Mouse (Mus musculus): ENCODE measurements at regions not wholly inside any gene's neighbourhood (a gene's known extent, or its start where the extent isn't known, plus 50 kb on each side); places are given as distances from the start of the nearest gene placed in this dataset.

DNA sequence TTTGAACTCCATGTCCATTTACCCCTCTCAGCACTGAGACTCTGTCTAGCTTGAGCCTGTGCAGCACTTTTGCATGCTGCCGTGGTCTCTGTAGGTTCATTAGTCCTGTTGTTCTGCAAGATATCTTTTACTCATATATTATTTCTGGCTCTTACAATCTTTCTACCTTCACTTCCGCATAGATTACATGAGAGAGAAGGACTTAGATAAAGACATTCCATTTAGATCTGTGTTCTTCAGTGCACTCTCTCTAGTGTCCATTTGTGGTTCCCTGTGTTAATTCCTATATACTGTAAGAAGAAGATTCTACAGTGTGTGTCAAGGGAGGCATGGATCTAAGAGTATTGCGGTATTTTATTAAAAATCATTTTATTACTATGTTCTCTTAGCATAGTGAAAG, 295.6 kb upstream of the Nrxn1 start:
- DNase-seq (ENCODE audit: low spot score), result no peak
- ATAC-seq (replicated peaks; ENCODE audit: low FRiP score), result no peak
- Histone ChIP-seq H3K4me2 (no peak overlapping the region), H3K4me3 (ENCODE audit: low read depth, low read length) (no peak overlapping the region), H3K36me3 (ENCODE audit: control insufficient read depth, insufficient read depth, low read length) (no peaks in the 10 kb centered on the region), H3K27ac (ENCODE audit: low read depth, low read length) (no peak overlapping the region), H3K9me3 (ENCODE audit: control insufficient read depth, low read length) (no peaks in the 10 kb centered on the region), H3K9ac (ENCODE audit: low read depth, low read length) (no peak overlapping the region), H3K4me1 (replicated peaks; ENCODE audit: control insufficient read depth, insufficient read depth, low read length) (no peaks in the 10 kb centered on the region), H3K27me3 (replicated peaks; ENCODE audit: control insufficient read depth, insufficient read depth, low read length) (no peaks in the 10 kb centered on the region)
- WGBS, result 85% methylated on average over 3 of the region's 3 CpGs

DNA sequence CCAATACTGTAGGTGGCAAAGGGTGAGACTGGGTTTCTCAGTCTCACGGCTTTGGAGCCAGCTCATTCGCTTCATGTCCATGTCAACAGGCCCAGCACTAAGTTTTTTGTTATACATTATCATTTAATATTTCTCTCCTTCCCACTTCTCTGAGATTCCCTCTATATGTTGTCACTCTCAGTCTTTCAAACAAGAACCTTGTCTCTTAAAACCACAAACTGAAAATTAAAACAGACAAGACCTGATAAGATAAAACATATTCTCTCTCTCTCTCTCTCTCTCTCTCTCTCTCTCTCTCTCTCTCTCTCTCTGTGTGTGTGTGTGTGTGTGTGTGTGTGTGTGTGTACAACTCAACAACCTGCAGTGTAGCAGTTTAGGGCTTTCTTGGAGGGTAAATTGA, 295.2 kb upstream of the Nrxn1 start:
- H3K9ac ChIP-seq (ENCODE audit: low read depth, low read length), result no peak overlapping the region
- no peak overlapping the region for H3K27ac ChIP-seq (ENCODE audit: low read depth, low read length)
- H3K27me3 ChIP-seq (replicated peaks; ENCODE audit: control insufficient read depth, insufficient read depth, low read length), result no peaks in the 10 kb centered on the region
- no peak for ATAC-seq (replicated peaks; ENCODE audit: low FRiP score)
- no peak for DNase-seq (ENCODE audit: low spot score)
- no peaks in the 10 kb centered on the region for H3K36me3 ChIP-seq (ENCODE audit: control insufficient read depth, insufficient read depth, low read length)
- H3K4me2 ChIP-seq, result no peak overlapping the region
- H3K9me3 ChIP-seq (ENCODE audit: control insufficient read depth, low read length), result no peaks in the 10 kb centered on the region
- 93% methylated on average over 2 of the region's 2 CpGs for WGBS
- H3K4me1 ChIP-seq (replicated peaks; ENCODE audit: control insufficient read depth, insufficient read depth, low read length), result no peaks in the 10 kb centered on the region
- H3K4me3 ChIP-seq (ENCODE audit: low read depth, low read length), result no peak overlapping the region

DNA sequence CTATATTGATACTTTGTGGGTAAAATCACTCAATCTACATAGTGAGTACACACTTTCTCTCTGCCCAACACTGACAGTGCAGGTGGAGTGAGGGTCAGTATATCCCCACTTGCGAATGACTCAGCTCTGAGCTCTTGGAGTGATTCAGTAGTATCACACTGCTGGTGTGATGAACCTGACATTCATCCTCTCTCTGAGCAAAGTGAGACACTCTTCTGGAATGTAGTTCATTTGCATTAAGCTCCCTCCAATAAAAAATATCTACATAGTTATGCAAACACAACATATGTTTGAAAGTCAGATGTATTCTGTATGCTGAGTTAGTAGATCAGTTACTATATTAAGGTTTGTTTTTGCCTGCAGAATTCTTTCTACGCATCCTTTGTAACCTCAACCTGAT, 293.1 kb upstream of the Nrxn1 start:
- no peak overlapping the region for H3K4me3 ChIP-seq (ENCODE audit: low read depth, low read length)
- DNase-seq (ENCODE audit: low spot score), result no peak
- H3K27me3 ChIP-seq (replicated peaks; ENCODE audit: control insufficient read depth, insufficient read depth, low read length), result no peaks in the 10 kb centered on the region
- no peak overlapping the region for H3K9ac ChIP-seq (ENCODE audit: low read depth, low read length)
- no peak overlapping the region for H3K4me2 ChIP-seq
- H3K36me3 ChIP-seq (ENCODE audit: control insufficient read depth, insufficient read depth, low read length), result no peaks in the 10 kb centered on the region
- WGBS, result 80% methylated on average over 2 of the region's 2 CpGs
- no peaks in the 10 kb centered on the region for H3K9me3 ChIP-seq (ENCODE audit: control insufficient read depth, low read length)
- no peak overlapping the region for H3K27ac ChIP-seq (ENCODE audit: low read depth, low read length)
- ATAC-seq (replicated peaks; ENCODE audit: low FRiP score), result no peak
- H3K4me1 ChIP-seq (replicated peaks; ENCODE audit: control insufficient read depth, insufficient read depth, low read length), result no peaks in the 10 kb centered on the region

DNA sequence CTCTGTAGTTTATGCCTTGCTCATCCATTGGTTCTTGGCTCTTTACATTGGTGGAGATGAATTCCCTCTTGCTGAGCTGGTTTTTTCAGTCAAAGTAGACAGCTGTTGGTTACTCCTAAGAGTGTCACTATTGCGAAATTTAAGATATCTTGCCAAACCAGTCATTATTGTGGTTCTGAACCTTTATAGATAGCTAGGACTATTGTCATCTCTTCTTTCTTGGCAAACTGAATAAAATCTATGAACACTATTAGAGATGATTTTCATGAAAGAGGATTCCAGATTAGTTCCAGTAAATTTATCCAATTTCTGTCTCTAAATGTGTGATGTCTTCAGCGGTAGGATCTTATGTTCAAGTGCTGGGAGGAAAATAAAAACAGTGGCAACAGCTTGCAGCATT, 275.3 kb upstream of the Nrxn1 start:
- H3K9me3 ChIP-seq (ENCODE audit: control insufficient read depth, low read length), result no peaks in the 10 kb centered on the region
- H3K4me1 ChIP-seq (replicated peaks; ENCODE audit: control insufficient read depth, insufficient read depth, low read length), result no peaks in the 10 kb centered on the region
- no peak overlapping the region for H3K4me3 ChIP-seq (ENCODE audit: low read depth, low read length)
- 76% methylated on average over 2 of the region's 2 CpGs for WGBS
- H3K9ac ChIP-seq (ENCODE audit: low read depth, low read length), result no peak overlapping the region
- no peaks in the 10 kb centered on the region for H3K36me3 ChIP-seq (ENCODE audit: control insufficient read depth, insufficient read depth, low read length)
- H3K27me3 ChIP-seq (replicated peaks; ENCODE audit: control insufficient read depth, insufficient read depth, low read length), result no peaks in the 10 kb centered on the region
- no peak overlapping the region for H3K27ac ChIP-seq (ENCODE audit: low read depth, low read length)
- DNase-seq (ENCODE audit: low spot score) (no peak), ATAC-seq (replicated peaks; ENCODE audit: low FRiP score) (no peak)
- no peak overlapping the region for H3K4me2 ChIP-seq

DNA sequence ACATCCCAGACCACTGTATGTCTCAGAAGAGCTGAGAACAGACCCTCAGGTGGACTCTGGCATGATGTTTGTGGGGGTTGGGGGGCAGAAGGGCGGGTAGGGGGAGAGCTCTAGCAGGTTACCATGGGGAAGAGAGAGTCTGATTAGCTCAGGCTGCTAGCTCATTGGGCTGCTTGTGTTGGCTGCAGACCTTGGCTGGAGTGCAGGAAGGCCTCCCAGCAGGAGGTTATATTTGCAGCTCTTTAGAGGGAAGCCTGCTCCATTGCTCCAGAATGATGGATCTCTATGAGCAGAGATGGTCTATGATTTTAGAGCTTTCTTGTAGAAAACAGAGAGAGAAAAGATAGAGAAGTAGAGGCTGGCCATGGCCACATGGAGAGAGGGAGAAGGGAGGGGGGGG, 268.4 kb upstream of the Nrxn1 start:
- 73% methylated on average over 1 of the region's 1 CpGs for WGBS
- Histone ChIP-seq H3K4me2 (no peak overlapping the region), H3K36me3 (ENCODE audit: control insufficient read depth, insufficient read depth, low read length) (no peaks in the 10 kb centered on the region), H3K9me3 (ENCODE audit: control insufficient read depth, low read length) (no peaks in the 10 kb centered on the region), H3K4me3 (ENCODE audit: low read depth, low read length) (no peak overlapping the region), H3K4me1 (replicated peaks; ENCODE audit: control insufficient read depth, insufficient read depth, low read length) (no peaks in the 10 kb centered on the region), H3K27me3 (replicated peaks; ENCODE audit: control insufficient read depth, insufficient read depth, low read length) (no peaks in the 10 kb centered on the region), H3K9ac (ENCODE audit: low read depth, low read length) (no peak overlapping the region), H3K27ac (ENCODE audit: low read depth, low read length) (no peak overlapping the region)
- ATAC-seq (replicated peaks; ENCODE audit: low FRiP score) (no peak), DNase-seq (ENCODE audit: low spot score) (no peak)

DNA sequence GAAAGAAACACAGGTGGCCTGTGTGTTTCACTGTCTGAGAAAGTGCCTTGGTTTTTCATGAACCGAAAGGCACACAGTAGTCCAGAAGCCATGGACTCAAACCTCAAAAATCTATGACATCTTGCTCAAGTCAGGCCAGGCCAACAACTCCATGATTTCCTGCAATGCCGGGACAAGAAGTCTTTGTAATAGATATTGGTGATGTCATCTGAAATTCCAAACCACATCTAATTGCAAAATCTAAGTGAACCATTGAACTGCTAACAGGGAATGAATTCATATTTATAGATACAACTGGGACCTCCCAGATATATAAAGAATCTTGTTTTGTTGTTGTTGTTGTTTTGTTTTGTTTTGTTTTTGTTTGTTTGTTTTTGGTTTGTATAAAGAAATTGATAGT, 259.2 kb upstream of the Nrxn1 start:
- Histone ChIP-seq H3K9ac (ENCODE audit: low read depth, low read length) (no peak overlapping the region), H3K27ac (ENCODE audit: low read depth, low read length) (no peak overlapping the region), H3K4me1 (replicated peaks; ENCODE audit: control insufficient read depth, insufficient read depth, low read length) (no peaks in the 10 kb centered on the region), H3K4me3 (ENCODE audit: low read depth, low read length) (no peak overlapping the region), H3K4me2 (no peak overlapping the region), H3K9me3 (ENCODE audit: control insufficient read depth, low read length) (no peaks in the 10 kb centered on the region), H3K36me3 (ENCODE audit: control insufficient read depth, insufficient read depth, low read length) (no peaks in the 10 kb centered on the region), H3K27me3 (replicated peaks; ENCODE audit: control insufficient read depth, insufficient read depth, low read length) (no peaks in the 10 kb centered on the region)
- ATAC-seq (replicated peaks; ENCODE audit: low FRiP score), result no peak
- 82% methylated on average over 2 of the region's 2 CpGs for WGBS
- no peak for DNase-seq (ENCODE audit: low spot score)

DNA sequence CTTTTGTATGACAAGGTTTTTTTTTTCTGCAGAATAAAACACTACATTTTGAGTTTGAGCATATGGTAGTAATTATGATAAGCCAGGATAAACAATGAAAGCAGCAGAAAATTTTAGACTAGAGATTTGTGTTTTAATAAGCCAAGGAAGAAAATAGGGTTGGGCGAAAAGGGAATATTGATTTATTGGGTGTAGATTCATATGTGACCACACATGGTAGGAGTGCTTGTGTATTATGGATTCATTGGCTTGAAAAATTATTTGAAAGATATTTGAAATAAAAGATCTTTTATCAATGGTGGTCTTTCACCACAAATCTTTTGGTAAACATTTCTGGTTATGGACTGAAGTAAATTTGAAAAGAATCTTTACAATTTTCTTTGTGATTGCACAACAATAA, 244.0 kb upstream of the Nrxn1 start:
- no peak overlapping the region for H3K4me2 ChIP-seq
- no peak for ATAC-seq (replicated peaks; ENCODE audit: low FRiP score)
- H3K4me1 ChIP-seq (replicated peaks; ENCODE audit: control insufficient read depth, insufficient read depth, low read length), result no peaks in the 10 kb centered on the region
- no peaks in the 10 kb centered on the region for H3K27me3 ChIP-seq (replicated peaks; ENCODE audit: control insufficient read depth, insufficient read depth, low read length)
- no peak overlapping the region for H3K27ac ChIP-seq (ENCODE audit: low read depth, low read length)
- no peaks in the 10 kb centered on the region for H3K9me3 ChIP-seq (ENCODE audit: control insufficient read depth, low read length)
- no peak overlapping the region for H3K4me3 ChIP-seq (ENCODE audit: low read depth, low read length)
- DNase-seq (ENCODE audit: low spot score), result no peak
- no peaks in the 10 kb centered on the region for H3K36me3 ChIP-seq (ENCODE audit: control insufficient read depth, insufficient read depth, low read length)
- H3K9ac ChIP-seq (ENCODE audit: low read depth, low read length), result no peak overlapping the region
- 85% methylated on average over 1 of the region's 1 CpGs for WGBS

DNA sequence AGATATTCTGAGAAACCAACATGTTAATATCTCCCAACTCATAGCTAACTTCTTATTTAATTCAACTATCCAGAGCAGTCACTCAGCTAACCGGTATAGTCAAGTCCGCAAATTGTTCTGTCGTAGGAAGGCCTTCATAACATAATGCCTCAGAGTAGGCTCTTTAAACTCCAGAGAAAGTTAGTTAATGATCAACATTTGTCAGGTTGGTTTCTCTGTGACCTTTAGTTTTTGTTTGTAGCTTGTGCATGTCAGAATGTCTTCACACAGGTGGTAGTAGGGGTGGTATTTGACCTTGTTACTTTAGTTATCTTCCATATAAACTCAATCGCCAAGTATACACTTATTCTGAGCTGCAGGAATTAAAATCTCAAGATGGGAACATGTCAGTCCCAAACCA, 240.9 kb upstream of the Nrxn1 start:
- Histone ChIP-seq H3K27ac (ENCODE audit: low read depth, low read length) (no peak overlapping the region), H3K27me3 (replicated peaks; ENCODE audit: control insufficient read depth, insufficient read depth, low read length) (no peaks in the 10 kb centered on the region), H3K4me1 (replicated peaks; ENCODE audit: control insufficient read depth, insufficient read depth, low read length) (no peaks in the 10 kb centered on the region), H3K4me2 (no peak overlapping the region), H3K9me3 (ENCODE audit: control insufficient read depth, low read length) (no peaks in the 10 kb centered on the region), H3K9ac (ENCODE audit: low read depth, low read length) (no peak overlapping the region), H3K4me3 (ENCODE audit: low read depth, low read length) (no peak overlapping the region), H3K36me3 (ENCODE audit: control insufficient read depth, insufficient read depth, low read length) (no peaks in the 10 kb centered on the region)
- 83% methylated on average over 4 of the region's 4 CpGs for WGBS
- DNase-seq (ENCODE audit: low spot score) (no peak), ATAC-seq (replicated peaks; ENCODE audit: low FRiP score) (no peak)

DNA sequence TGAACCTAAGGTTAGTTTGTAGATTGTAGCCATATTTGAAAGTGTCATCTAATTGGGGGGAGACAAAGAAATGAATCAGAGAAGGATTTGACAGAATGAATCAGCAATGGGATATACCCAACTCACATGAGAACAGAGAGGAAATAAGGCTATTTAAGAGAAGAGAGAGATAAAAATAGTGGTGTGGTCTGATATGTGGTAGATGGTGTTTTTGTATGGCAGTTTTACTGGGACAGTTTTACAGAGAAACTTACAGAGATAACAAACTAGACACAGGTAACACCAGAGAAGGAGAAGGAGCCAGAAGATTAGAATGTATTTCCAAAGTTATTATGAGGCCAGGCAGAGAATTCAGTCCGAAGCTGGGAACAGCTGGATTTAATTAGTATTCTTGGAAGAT, 240.3 kb upstream of the Nrxn1 start:
- Histone ChIP-seq H3K36me3 (ENCODE audit: control insufficient read depth, insufficient read depth, low read length) (no peaks in the 10 kb centered on the region), H3K9ac (ENCODE audit: low read depth, low read length) (no peak overlapping the region), H3K4me2 (no peak overlapping the region), H3K4me3 (ENCODE audit: low read depth, low read length) (no peak overlapping the region), H3K9me3 (ENCODE audit: control insufficient read depth, low read length) (no peaks in the 10 kb centered on the region), H3K4me1 (replicated peaks; ENCODE audit: control insufficient read depth, insufficient read depth, low read length) (no peaks in the 10 kb centered on the region), H3K27me3 (replicated peaks; ENCODE audit: control insufficient read depth, insufficient read depth, low read length) (no peaks in the 10 kb centered on the region), H3K27ac (ENCODE audit: low read depth, low read length) (no peak overlapping the region)
- DNase-seq (ENCODE audit: low spot score) (no peak), ATAC-seq (replicated peaks; ENCODE audit: low FRiP score) (no peak)
- 52% methylated on average over 1 of the region's 1 CpGs for WGBS

Data from liver, embryonic 11.5 days (tissue).